Mouse (Mus musculus) T-cell, adult 66 days (primary cell): ENCODE measurements around the gene Krtap13-1. TPM values are rescaled to one million over a fixed set of nuclear protein-coding genes. Genes with fewer than 3 reads are reported as not detected.

ENCODE experiments used
- total RNA-seq, 2 experiments: library from RNA; stranded (reverse); gene quantifications; 3 replicates in 1 of 2; 4 replicates in 1 of 2; pipeline ENCODE4 v1.2.4; 2023

Gene Krtap13-1
- total RNA-seq: not detected

GRCm38 (mm10) chr16:88728812-88729275 lies at the start of gene Krtap13-1:
Gene Krtap13-1 (plus strand): TSS chr16:88728862.

GRCm38 (mm10) chr16:88707496-88708012 lies 21.1 kb upstream of the Krtap13-1 start, which contains the start of gene 2310061N02Rik:
Gene 2310061N02Rik (minus strand): TSS chr16:88707962.

DNA sequence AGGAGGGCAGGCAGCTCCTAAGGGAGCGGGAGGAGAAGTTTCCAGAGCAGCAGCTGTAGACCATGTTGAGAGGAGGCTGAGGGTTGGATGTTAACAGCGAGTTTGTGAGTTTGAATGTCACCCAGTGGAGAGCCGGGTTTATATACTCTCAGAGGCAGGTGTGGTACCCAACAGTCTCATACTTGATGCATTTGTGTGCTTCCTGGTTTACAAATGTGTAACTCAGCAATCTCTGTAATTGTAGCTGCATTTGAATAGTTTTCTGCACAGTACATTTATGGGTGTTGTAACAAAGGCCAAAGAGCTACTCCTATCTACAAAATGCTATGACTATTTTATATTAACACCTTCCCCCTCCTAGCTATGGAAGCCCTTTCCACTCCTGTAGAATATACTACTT lies 22.9 kb downstream of the Krtap13-1 start, which contains the start of gene Krtap13:
Krtap13 (minus strand) TSS at position 101 of the 400 bp plus-strand sequence.

DNA sequence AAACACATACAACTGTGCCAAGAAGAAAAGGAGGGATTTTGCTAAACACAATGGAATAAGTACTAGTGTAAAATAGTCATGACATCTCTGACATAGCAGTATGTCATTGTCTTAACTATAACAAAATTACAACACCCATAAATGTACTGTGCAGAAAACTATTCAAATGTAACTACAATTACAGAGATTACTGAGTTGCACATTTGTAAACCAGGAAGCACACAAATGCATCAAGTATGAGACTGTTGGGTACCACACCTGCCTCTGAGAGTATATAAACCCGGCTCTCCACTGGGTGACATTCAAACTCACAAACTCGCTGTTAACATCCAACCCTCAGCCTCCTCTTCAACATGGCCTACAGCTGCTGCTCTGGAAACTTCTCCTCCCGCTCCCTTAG lies 29.9 kb downstream of the Krtap13-1 start, which contains the start of gene 2310034C09Rik:
2310034C09Rik (plus strand) TSS at position 301 of the 400 bp plus-strand sequence.

DNA sequence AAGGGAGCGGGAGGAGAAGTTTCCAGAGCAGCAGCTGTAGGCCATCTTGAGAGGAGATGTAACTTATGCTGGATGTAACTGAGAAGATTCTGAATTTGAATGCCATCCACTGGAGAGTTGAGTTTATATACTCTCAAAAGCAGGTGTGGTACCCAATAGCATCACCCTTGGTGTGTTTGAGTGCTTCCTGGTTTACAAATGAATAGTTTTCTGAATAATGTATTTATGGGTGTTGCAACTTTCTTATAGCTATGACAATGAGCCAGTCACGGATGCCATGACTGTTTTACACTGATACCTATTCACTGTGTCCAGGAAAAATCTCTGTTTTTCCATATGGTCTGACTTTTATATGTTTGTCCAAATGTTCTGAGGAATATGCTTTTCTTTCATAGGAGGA lies 45.4 kb downstream of the Krtap13-1 start, which contains the start of gene 2310057N15Rik:
2310057N15Rik (minus strand) TSS at position 101 of the 400 bp plus-strand sequence.

GRCm38 (mm10) chr16:88777596-88777995 lies 48.9 kb downstream of the Krtap13-1 start, which contains the start of gene Gm5965:
Gene Gm5965 (plus strand): TSS chr16:88777896.

Other genes starting within 250 kb of the Krtap13-1 start
- gene Cldn17, start 221.9 kb upstream of the Krtap13-1 start, total RNA-seq: not detected
- gene Cldn8, start 165.7 kb upstream of the Krtap13-1 start, total RNA-seq: not detected
- gene Krtap24-1, start 116.6 kb upstream of the Krtap13-1 start, total RNA-seq: not detected
- not detected for gene 2310079G19Rik, start 101.2 kb upstream of the Krtap13-1 start, total RNA-seq
- gene Krtap26-1, start 81.1 kb upstream of the Krtap13-1 start, total RNA-seq: not detected
- gene Krtap27-1, start 57.2 kb upstream of the Krtap13-1 start, total RNA-seq: not detected
- gene 2310061N02Rik, start 20.9 kb upstream of the Krtap13-1 start, total RNA-seq: not detected
- not detected for gene Krtap13, start 22.8 kb downstream of the Krtap13-1 start, total RNA-seq
- not detected for gene 2310034C09Rik, start 30.0 kb downstream of the Krtap13-1 start, total RNA-seq
- gene 2310057N15Rik, start 45.3 kb downstream of the Krtap13-1 start, total RNA-seq: not detected
- not detected for gene Gm5965, start 49.0 kb downstream of the Krtap13-1 start, total RNA-seq
- not detected for gene Gm20741, start 83.4 kb downstream of the Krtap13-1 start, total RNA-seq
- gene Krtap15, start 91.4 kb downstream of the Krtap13-1 start, total RNA-seq: not detected
- gene Krtap14, start 97.3 kb downstream of the Krtap13-1 start, total RNA-seq: not detected
- gene Krtap19-1, start 140.5 kb downstream of the Krtap13-1 start, total RNA-seq: not detected
- gene Krtap19-2, start 145.4 kb downstream of the Krtap13-1 start, total RNA-seq: not detected
- not detected for gene Krtap19-3, start 149.2 kb downstream of the Krtap13-1 start, total RNA-seq
- not detected for gene Krtap19-4, start 156.2 kb downstream of the Krtap13-1 start, total RNA-seq
- gene Krtap19-5, start 167.6 kb downstream of the Krtap13-1 start, total RNA-seq: not detected
- gene Krtap19-9b, start 203.4 kb downstream of the Krtap13-1 start, total RNA-seq: not detected
- not detected for gene Krtap16-3, start 234.0 kb downstream of the Krtap13-1 start, total RNA-seq